Mouse (Mus musculus) liver, embryonic 18 days (tissue): Measurements from ENCODE around the gene Spin2g. TPM values are rescaled to one million over a fixed set of nuclear protein-coding genes. Genes with fewer than 3 reads are reported as not detected.

Source experiments
- polyA plus RNA-seq: library from polyadenylated mRNA; depleted of rRNA; stranded (reverse); fragments of >200 nt; gene quantifications from 2 replicates; pipeline ENCODE4 v1.2.3, GENCODE M21; 2012; rRNA removed

Gene Spin2g
- polyA plus RNA-seq, result not detected in 2 replicates

DNA sequence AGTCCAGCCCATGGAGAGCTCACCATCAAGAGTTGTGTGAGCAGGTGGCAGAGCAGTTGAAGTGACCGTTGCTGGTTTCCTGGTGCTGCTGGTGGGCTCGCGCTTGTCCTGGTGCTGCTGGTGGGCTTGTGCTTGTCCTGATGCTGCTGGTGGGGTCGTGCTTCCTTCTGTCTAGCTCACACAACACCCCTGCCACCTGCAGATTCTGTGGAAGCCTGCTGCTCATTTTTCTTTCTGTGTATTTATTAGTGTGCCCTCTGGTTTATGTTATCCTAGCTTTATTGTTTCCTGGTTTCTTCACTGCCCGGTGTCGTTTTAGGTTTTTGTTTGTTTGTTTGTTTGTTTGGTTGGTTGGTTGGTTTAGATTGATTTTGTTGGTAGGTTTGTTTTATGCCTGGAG lies at the start of gene Spin2g:
TSS of gene Spin2g (minus strand) at position 101 of the 400 bp plus-strand sequence.

Other genes starting within 250 kb of the Spin2g start
- gene Btbd35f9, start 77.2 kb downstream of the Spin2g start, polyA plus RNA-seq, result not detected in 2 replicates
- gene Btbd35f8, start 211.8 kb upstream of the Spin2g start, polyA plus RNA-seq, result not detected in 2 replicates